Mouse (Mus musculus) liver, embryonic 16.5 days (tissue): ENCODE data around the gene 2510039O18Rik. TPM values are rescaled to one million over a fixed set of nuclear protein-coding genes. Genes with fewer than 3 reads are reported as not detected.

Experiments used
- ATAC-seq: fragments of 200-750 bp; cut with Nextera tagmentation; 2 replicates; pipeline ENCODE4 v1.8.0; 2017; ENCODE audit warnings: low read depth, mild to moderate bottlenecking, moderate number of reproducible peaks, moderate library complexity
- H3K27ac ChIP-seq: fragments of 300-500 bp; sonication (generic); 2 replicates; pipeline ENCODE4 v1.5.1; 2014; ENCODE audit warnings: mild to moderate bottlenecking, low read length
- H3K27me3 ChIP-seq: fragments of 300-500 bp; sonication (generic); 2 replicates; pipeline ENCODE4 v1.6.1; 2014; ENCODE audit warnings: low read depth, low read length, mixed read lengths; ENCODE audit not compliant: control insufficient read depth, insufficient read depth
- H3K36me3 ChIP-seq: fragments of 300-500 bp; sonication (generic); 2 replicates; pipeline ENCODE4 v1.6.1; 2014; ENCODE audit warnings: mild to moderate bottlenecking; ENCODE audit not compliant: control insufficient read depth, insufficient read depth
- H3K4me1 ChIP-seq: fragments of 300-500 bp; sonication (generic); 2 replicates; pipeline ENCODE4 v1.6.1; 2014; ENCODE audit warnings: low read depth, low read length, mixed read lengths; ENCODE audit not compliant: control insufficient read depth
- H3K4me2 ChIP-seq: fragments of 300-500 bp; sonication (generic); 2 replicates; pipeline ENCODE4 v1.6.1; 2014; ENCODE audit warnings: low read depth, low read length, mixed read lengths
- H3K4me3 ChIP-seq: fragments of 300-500 bp; sonication (generic); 2 replicates; pipeline ENCODE4 v1.5.1; 2014; ENCODE audit warnings: low read depth, mild to moderate bottlenecking, low read length
- H3K9ac ChIP-seq: fragments of 300-500 bp; sonication (generic); 2 replicates; pipeline ENCODE4 v1.6.1; 2014; ENCODE audit warnings: low read depth, low read length
- H3K9me3 ChIP-seq: fragments of 300-500 bp; sonication (generic); replicated peaks from 2 replicates; pipeline ENCODE4 v1.6.1; 2016; ENCODE audit warnings: low read length; ENCODE audit not compliant: control insufficient read depth
- WGBS: fragments of 180-500 bp; shearing (Covaris S2); extraction: QIAGEN DNeasy Blood & Tissue Kit; methylation state at CpG from one replicate; pipeline ENCODE4 v1.1.7; 2014; ENCODE audit not compliant: insufficient replicate concordance; 5-methylcytosine and 5-hydroxymethylcytosine counted together
- polyA plus RNA-seq: library from polyadenylated mRNA; unstranded; fragments of >200 nt; fragmentation: Nextera tagmentation; extraction: Ambion mirVana; gene quantifications from 2 replicates; pipeline ENCODE4 v1.2.1, GENCODE M21; 2015

The 2510039O18Rik gene
- 4.0 and 5.8 TPM in 2 replicates for polyA plus RNA-seq

DNA sequence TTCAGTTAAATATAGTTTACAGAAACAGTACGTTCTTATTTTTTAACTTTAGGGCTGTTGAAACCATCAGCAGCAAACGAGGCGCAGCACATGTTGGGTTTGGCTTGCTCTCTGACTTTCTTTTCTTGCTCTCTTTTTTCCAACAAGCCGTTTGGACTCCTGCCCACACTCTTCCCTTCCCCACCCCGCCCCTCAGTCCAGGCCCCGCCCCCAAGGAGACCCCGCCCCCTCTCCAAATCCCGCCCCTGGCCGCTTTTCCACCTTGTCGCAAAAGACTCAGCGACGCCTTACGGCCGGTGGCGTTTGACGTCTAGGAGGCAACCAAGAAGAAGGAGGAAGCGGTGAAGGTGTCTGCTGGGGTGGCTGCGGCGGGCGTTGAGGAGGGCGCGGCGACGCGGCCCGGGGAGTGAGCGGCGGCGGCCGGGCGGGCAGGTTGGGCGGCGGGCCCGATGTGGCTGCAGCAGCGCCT lies at the start of gene 2510039O18Rik:
Gene 2510039O18Rik (plus strand): TSS at position 320 of the 469 bp plus-strand sequence.
- H3K4me3 ChIP-seq, result peak within 1 kb of the TSS; percentile 90
- H3K4me2 ChIP-seq, result peak within 1 kb of the TSS; percentile 98
- peaks cover 30% of the 10 kb centered on the region for H3K4me1 ChIP-seq
- H3K27ac ChIP-seq, result peak within 1 kb of the TSS; percentile 79
- no peaks in the 10 kb centered on the region for H3K9me3 ChIP-seq
- peaks cover 6% of the 10 kb centered on the region; the same call in 1 of the 2 replicates for H3K27me3 ChIP-seq
- peak; percentile 81 for ATAC-seq
- WGBS, result 2% methylated on average over 16 of the region's 35 CpGs
- peaks cover 17% of the 10 kb centered on the region for H3K36me3 ChIP-seq
- H3K9ac ChIP-seq, result peak within 1 kb of the TSS; percentile 89

DNA sequence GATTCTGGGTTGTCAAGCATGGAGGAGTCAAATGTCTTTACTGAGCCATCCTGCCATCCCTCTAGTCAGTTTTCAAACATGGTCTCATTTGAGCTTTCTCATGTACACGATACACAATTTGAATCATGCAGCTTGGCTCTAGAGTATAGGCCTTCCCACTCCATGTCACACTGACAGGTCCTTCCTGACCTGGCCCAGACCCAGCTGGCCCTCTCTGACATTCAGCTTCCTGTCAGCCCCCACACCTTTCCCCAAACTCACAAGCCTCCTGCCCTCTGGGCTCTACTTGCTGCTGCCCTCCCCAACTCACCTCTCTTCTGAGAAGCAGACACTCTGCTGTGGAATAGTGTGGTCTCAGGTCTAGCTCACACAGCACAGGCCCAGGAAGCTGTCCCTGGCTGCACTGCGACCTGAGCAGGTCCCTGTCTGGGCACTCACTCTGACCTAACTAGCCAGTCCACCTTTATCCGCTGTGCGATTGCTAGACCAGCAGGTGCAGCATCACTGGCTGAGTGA lies 44.8 kb upstream of the 2510039O18Rik start:
- ATAC-seq, result no peak
- Histone ChIP-seq H3K4me2 (no peak overlapping the region), H3K9me3 (no peaks in the 10 kb centered on the region), H3K9ac (no peak overlapping the region), H3K36me3 (peaks cover 32% of the 10 kb centered on the region), H3K27ac (no peak overlapping the region), H3K4me1 (no peaks in the 10 kb centered on the region), H3K4me3 (no peak overlapping the region), H3K27me3 (no peaks in the 10 kb centered on the region)
- WGBS, result 75% methylated on average over 4 of the region's 4 CpGs

DNA sequence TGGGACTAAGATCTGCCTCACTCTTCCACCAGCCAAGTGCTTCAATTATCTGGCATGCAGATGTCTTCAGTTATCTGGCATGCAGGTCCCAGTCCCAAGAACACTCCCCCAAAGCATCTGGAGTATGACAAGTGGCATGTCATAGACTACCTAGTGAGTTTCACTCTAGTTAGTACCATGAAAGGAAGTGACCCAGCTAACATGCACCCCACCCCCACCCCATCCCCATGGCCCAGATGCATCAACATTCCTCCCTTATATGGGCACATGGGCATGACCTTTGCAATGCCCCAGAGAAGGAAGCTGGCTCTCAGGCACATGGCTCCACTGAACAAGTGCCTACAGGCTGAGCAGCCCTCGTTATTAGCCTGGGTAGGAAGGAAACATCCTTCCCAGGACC lies 44.3 kb upstream of the 2510039O18Rik start:
- no peaks in the 10 kb centered on the region for H3K27me3 ChIP-seq
- H3K4me3 ChIP-seq, result no peak overlapping the region
- H3K9me3 ChIP-seq, result no peaks in the 10 kb centered on the region
- peaks cover 32% of the 10 kb centered on the region for H3K36me3 ChIP-seq
- H3K27ac ChIP-seq, result no peak overlapping the region
- no peak for ATAC-seq
- H3K9ac ChIP-seq, result no peak overlapping the region
- no peak overlapping the region for H3K4me2 ChIP-seq
- no peaks in the 10 kb centered on the region for H3K4me1 ChIP-seq
- WGBS, result 36% methylated on average over 1 of the region's 1 CpGs

DNA sequence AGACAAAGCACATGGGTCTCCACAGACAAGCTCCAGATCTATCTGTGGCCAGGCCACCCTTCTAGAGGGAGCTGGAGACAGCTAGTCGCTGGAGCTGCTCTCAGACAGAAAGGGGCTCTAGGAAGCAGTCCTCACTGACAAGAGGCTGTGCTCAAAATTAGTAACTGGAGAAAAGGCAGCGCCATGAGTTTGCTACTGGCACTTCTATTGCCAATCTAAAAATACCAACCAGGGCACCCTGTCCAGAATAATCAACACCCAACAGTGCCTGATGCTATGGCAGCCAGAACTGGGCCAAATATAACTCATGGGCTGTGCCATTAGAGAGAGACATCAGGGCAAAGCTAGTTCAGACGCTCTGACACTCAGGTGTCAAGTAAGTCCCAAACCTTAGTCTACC lies 43.3 kb upstream of the 2510039O18Rik start:
- no peak for ATAC-seq
- H3K36me3 ChIP-seq, result peaks cover 32% of the 10 kb centered on the region
- no peaks in the 10 kb centered on the region for H3K4me1 ChIP-seq
- H3K9ac ChIP-seq, result no peak overlapping the region
- H3K27me3 ChIP-seq, result no peaks in the 10 kb centered on the region
- 78% methylated on average over 3 of the region's 3 CpGs for WGBS
- H3K4me2 ChIP-seq, result no peak overlapping the region
- H3K9me3 ChIP-seq, result no peaks in the 10 kb centered on the region
- H3K4me3 ChIP-seq, result no peak overlapping the region
- no peak overlapping the region for H3K27ac ChIP-seq

DNA sequence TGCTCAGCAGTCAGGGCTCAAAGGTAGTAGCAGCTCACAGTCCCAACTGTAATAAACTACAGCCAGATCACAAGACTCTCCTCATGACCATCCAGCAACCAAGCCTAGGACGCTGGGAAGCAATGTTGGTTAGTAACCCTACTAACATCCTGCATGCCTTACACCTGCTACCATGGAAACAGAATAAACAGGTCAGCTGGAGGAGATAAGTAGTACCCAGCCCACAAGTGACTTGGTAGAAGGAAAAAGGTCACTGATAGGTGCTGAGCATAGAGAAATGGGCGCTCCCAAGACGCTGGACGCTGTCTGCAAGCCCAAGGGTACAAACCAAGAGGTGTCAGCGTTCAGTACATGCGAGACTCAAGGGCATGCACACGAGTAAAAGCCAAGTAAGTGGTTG lies 40.2 kb upstream of the 2510039O18Rik start:
- WGBS, result 68% methylated on average over 7 of the region's 7 CpGs
- Histone ChIP-seq H3K27ac (no peak overlapping the region), H3K9ac (no peak overlapping the region), H3K27me3 (no peaks in the 10 kb centered on the region), H3K36me3 (peaks cover 19% of the 10 kb centered on the region), H3K4me1 (peaks cover 13% of the 10 kb centered on the region), H3K4me2 (no peak overlapping the region), H3K9me3 (no peaks in the 10 kb centered on the region), H3K4me3 (no peak overlapping the region)
- ATAC-seq, result no peak

DNA sequence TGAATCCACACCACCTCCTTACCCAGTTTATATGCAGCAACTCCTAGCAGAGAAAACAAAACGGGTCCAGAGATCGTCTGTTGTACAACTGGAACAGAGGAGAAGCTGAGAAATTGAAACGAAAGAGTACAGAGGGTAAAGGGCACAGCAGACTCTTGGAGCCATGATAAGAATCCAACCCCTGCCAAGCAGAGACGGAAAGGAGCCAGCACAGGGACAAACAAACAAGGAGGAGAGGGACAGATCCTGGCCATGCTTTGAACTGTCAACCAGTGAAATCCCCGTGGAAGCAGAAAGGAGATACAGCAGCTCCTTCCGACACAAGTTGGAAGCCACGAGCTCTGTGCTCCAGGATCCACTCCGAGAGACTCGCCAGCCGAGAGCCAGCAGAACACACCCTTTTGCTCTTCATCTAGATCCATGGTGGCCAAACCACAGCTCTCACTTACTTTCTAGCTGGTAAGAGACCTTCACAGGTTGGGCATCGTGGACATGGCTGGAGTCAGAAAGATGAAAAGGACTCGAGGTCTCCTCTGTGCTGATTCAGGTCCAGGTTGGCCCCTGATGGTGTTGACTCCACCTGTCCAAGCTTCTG lies 37.7 kb upstream of the 2510039O18Rik start:
- no peak overlapping the region for H3K27ac ChIP-seq
- H3K9me3 ChIP-seq, result no peaks in the 10 kb centered on the region
- no peak for ATAC-seq
- H3K4me1 ChIP-seq, result peaks cover 13% of the 10 kb centered on the region
- no peaks in the 10 kb centered on the region for H3K27me3 ChIP-seq
- peaks cover 8% of the 10 kb centered on the region; the same call in 1 of the 2 replicates for H3K36me3 ChIP-seq
- no peak overlapping the region for H3K4me2 ChIP-seq
- WGBS, result 73% methylated on average over 12 of the region's 12 CpGs
- H3K9ac ChIP-seq, result no peak overlapping the region
- no peak overlapping the region for H3K4me3 ChIP-seq

DNA sequence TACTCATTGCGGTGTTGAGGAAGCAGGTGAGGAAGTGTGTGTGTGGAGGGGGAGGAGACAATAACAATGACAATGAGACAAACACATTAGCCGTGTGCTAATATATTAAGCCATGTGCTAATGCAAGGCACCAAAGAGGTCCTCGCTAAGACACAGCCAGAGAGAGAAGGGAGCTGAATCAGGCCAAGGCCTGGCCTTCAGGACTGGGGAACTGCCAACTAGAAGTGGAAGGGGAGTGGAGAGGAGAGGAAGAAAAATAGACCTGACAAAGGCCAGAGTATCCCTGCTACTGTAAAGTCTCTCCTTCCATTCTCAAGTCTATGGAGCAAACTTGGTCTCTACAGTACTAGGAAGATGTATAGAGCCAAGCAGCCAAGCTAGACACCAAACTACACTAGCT lies 37.1 kb upstream of the 2510039O18Rik start:
- Histone ChIP-seq H3K4me1 (peaks cover 13% of the 10 kb centered on the region), H3K4me2 (peak overlapping the region; percentile 82), H3K4me3 (peak overlapping the region; percentile 76), H3K27me3 (no peaks in the 10 kb centered on the region), H3K9ac (peak overlapping the region; percentile 80), H3K36me3 (peaks cover 5% of the 10 kb centered on the region; the same call in 1 of the 2 replicates), H3K9me3 (no peaks in the 10 kb centered on the region), H3K27ac (no peak overlapping the region)
- WGBS, result 60% methylated on average over 3 of the region's 3 CpGs
- no peak for ATAC-seq

DNA sequence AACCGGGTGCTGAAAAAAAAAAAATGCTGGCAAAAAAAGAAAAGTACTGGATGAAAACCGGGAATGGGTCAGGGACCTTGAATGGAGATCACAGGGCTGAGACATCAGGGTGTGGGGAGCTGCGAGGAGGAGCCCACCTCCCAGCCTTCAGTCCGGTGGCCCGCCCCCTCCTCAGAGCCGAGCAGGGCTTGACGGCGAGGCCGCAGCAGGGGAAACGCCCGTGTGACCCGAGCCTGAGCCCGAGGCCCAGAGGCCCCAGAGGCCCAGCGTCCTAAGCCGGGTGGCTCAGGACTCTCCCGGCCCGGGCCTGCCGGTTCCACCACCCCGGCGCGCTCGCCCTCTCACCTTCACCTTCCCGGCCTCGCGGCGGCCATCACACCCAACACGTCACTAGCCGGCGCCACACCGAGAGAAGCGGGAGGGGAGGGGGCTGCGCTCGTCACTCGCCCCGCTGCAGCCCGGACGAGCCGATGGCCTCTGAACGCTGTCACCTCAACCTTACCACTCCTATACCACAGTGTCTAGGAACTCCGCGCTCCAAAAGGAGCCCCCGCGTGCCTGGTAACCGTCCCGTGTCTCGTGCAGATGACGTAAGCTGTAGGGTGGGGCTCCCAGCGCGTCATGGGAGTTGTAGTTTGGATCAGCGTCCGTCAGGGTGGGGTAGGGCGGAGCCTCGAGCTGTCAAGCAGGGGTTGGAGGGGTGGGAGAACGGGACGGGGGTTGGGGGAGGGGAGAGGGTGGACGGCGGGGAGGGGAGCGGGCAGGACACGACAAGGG lies 36.2 kb upstream of the 2510039O18Rik start, which contains the start of gene Mfn2:
Gene Mfn2 (minus strand): TSS at position 392 of the 777 bp plus-strand sequence.
- H3K9me3 ChIP-seq, result no peaks in the 10 kb centered on the region
- H3K27ac ChIP-seq, result peak within 1 kb of the TSS; percentile 83
- no peaks in the 10 kb centered on the region for H3K27me3 ChIP-seq
- H3K4me1 ChIP-seq, result peaks cover 13% of the 10 kb centered on the region
- peak within 1 kb of the TSS; percentile 82 for H3K4me2 ChIP-seq
- peak; percentile 96 for ATAC-seq
- WGBS, result under 1% methylated on average over 59 of the region's 59 CpGs
- H3K9ac ChIP-seq, result peak within 1 kb of the TSS; percentile 80
- peak within 1 kb of the TSS; percentile 76 for H3K4me3 ChIP-seq
- H3K36me3 ChIP-seq, result peaks cover 4% of the 10 kb centered on the region; the same call in 1 of the 2 replicates
